ENCODE assay signal across 13 mouse cellular contexts in the genomic region with DNA sequence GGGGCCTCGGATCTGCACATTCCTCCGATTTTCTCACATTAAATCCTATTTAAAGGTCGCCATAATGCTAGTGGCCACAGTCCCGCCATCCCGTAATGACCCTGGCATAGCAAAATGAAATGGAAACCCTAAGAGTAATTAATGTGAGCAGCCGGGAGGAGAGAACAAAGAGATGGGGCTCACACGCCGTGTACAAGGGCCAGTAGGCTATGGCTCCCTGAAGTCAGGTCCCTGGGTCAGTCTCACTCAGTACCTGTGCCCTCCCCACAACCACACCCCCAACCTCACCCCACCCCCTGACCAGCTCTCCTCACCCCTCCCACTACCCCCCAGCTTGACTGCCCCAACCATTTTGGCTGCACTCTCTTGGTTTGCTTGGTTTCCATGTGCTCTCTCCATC. TPM values are rescaled to one million over a fixed set of nuclear protein-coding genes. Genes with fewer than 3 reads are reported as not detected.
DNase-seq lines count a peak whose midpoint lies in the region; ATAC-seq lines count a peak whose summit lies in the region.
"Had no signal": no experiment of that assay in that cellular context is flagged by ENCODE, and none has a peak within 500 bp of the region (broad histone marks: within the 10 kb centered on the region; RNA-seq: fewer than 3 reads in every experiment).

No protein-coding gene starts in this region.

- no peaks in the 10 kb centered on the region for H3K36me3 ChIP-seq in hindbrain, embryonic 15.5 days
- no peaks in the 10 kb centered on the region for H3K36me3 ChIP-seq in hindbrain, embryonic 16.5 days (ENCODE audit: control insufficient read depth, insufficient read depth, low read length)
- H3K36me3 ChIP-seq in neural tube, embryonic 13.5 days, result no peaks in the 10 kb centered on the region
- no peaks in the 10 kb centered on the region for H3K36me3 ChIP-seq in neural tube, embryonic 15.5 days
- H3K36me3 ChIP-seq in neural tube, embryonic 14.5 days (ENCODE audit: control insufficient read depth, insufficient read depth, low read length), result no peaks in the 10 kb centered on the region
- H3K36me3 ChIP-seq: lung, embryonic 15.5 days had no signal

- 0 out of 2 replicates have a peak, but pooled peaks have one; percentile 42 for ATAC-seq in hindbrain, embryonic 15.5 days (ENCODE audit: low FRiP score, low read depth)
- no peak for ATAC-seq in hindbrain, embryonic 16.5 days
- ATAC-seq in neural tube, embryonic 13.5 days (ENCODE audit: low read depth), result peak; percentile 49; the same call in 1 of the 2 replicates
- ATAC-seq in neural tube, embryonic 15.5 days (ENCODE audit: low FRiP score), result no peak
- peak; percentile 68 for ATAC-seq in neural tube, embryonic 14.5 days (ENCODE audit: low read depth)
- ATAC-seq: activated CD4-positive, CD25-positive, alpha-beta regulatory T cell, adult 4 months; CD4-positive, CD25-positive, alpha-beta regulatory T cell, adult 4 months had no signal

- no peaks in the 10 kb centered on the region for H3K27me3 ChIP-seq in hindbrain, embryonic 15.5 days
- no peaks in the 10 kb centered on the region for H3K27me3 ChIP-seq in hindbrain, embryonic 16.5 days (replicated peaks; ENCODE audit: control insufficient read depth, insufficient read depth, low read length)
- no peaks in the 10 kb centered on the region for H3K27me3 ChIP-seq in neural tube, embryonic 13.5 days
- H3K27me3 ChIP-seq in neural tube, embryonic 15.5 days (replicated peaks), result no peaks in the 10 kb centered on the region
- no peaks in the 10 kb centered on the region for H3K27me3 ChIP-seq in neural tube, embryonic 14.5 days (ENCODE audit: control insufficient read depth, insufficient read depth, low read length)
- H3K27me3 ChIP-seq: heart, embryonic 13.5 days; lung, embryonic 15.5 days had no signal

- H3K27ac ChIP-seq in hindbrain, embryonic 15.5 days (replicated peaks), result no peak overlapping the region
- H3K27ac ChIP-seq in hindbrain, embryonic 16.5 days (ENCODE audit: low read depth, low read length), result no peak overlapping the region
- 0 out of 2 replicates have a peak overlapping the region, but pooled peaks have one; percentile 3 for H3K27ac ChIP-seq in neural tube, embryonic 13.5 days (replicated peaks)
- no peak overlapping the region for H3K27ac ChIP-seq in neural tube, embryonic 15.5 days (replicated peaks)
- no peak overlapping the region; the same call in 1 of the 2 replicates for H3K27ac ChIP-seq in neural tube, embryonic 14.5 days (ENCODE audit: low read depth, low read length)
- H3K27ac ChIP-seq: heart, embryonic 13.5 days had no signal

- 58% methylated on average over 8 of the region's 8 CpGs for WGBS in hindbrain, embryonic 15.5 days
- 62% methylated on average over 8 of the region's 8 CpGs for WGBS in hindbrain, embryonic 16.5 days
- WGBS in neural tube, embryonic 13.5 days, result 41% methylated on average over 8 of the region's 8 CpGs
- 36% methylated on average over 8 of the region's 8 CpGs for WGBS in neural tube, embryonic 15.5 days
- WGBS in neural tube, embryonic 14.5 days, result 41% methylated on average over 8 of the region's 8 CpGs

- H3K9me3 ChIP-seq in hindbrain, embryonic 15.5 days, result no peaks in the 10 kb centered on the region
- H3K9me3 ChIP-seq in hindbrain, embryonic 16.5 days (ENCODE audit: control insufficient read depth, low read length), result no peaks in the 10 kb centered on the region
- H3K9me3 ChIP-seq in neural tube, embryonic 13.5 days, result no peaks in the 10 kb centered on the region
- H3K9me3 ChIP-seq in neural tube, embryonic 15.5 days (replicated peaks), result no peaks in the 10 kb centered on the region
- H3K9me3 ChIP-seq in neural tube, embryonic 14.5 days (ENCODE audit: control insufficient read depth, low read length), result no peaks in the 10 kb centered on the region
- H3K9me3 ChIP-seq: heart, embryonic 13.5 days; lung, embryonic 15.5 days had no signal

- DNase-seq in embryo, embryonic 9.5 days (ENCODE audit: extremely low spot score), result no peak
- no peak for DNase-seq in MN1 (ENCODE audit: low spot score)
- DNase-seq: cerebellum, adult 11-12 months; gastrocnemius, postnatal 25 days had no signal

- no peak overlapping the region for H3K4me2 ChIP-seq in hindbrain, embryonic 15.5 days
- no peak overlapping the region for H3K4me2 ChIP-seq in hindbrain, embryonic 16.5 days (ENCODE audit: low read length)
- H3K4me2 ChIP-seq in neural tube, embryonic 13.5 days, result no peak overlapping the region
- no peak overlapping the region for H3K4me2 ChIP-seq in neural tube, embryonic 15.5 days
- H3K4me2 ChIP-seq in neural tube, embryonic 14.5 days (ENCODE audit: low read depth, low read length), result no peak overlapping the region
- H3K4me2 ChIP-seq: heart, embryonic 13.5 days; lung, embryonic 15.5 days had no signal

- peaks cover 33% of the 10 kb centered on the region for H3K4me1 ChIP-seq in hindbrain, embryonic 15.5 days (replicated peaks)
- H3K4me1 ChIP-seq in hindbrain, embryonic 16.5 days (ENCODE audit: control insufficient read depth, insufficient read depth, low read depth, low read length), result peaks cover 18% of the 10 kb centered on the region
- peaks cover 39% of the 10 kb centered on the region for H3K4me1 ChIP-seq in neural tube, embryonic 13.5 days (replicated peaks)
- peaks cover 36% of the 10 kb centered on the region for H3K4me1 ChIP-seq in neural tube, embryonic 15.5 days
- H3K4me1 ChIP-seq in neural tube, embryonic 14.5 days (ENCODE audit: control insufficient read depth, insufficient read depth, low read length), result peaks cover 21% of the 10 kb centered on the region; the same call in 1 of the 2 replicates

- no peak overlapping the region for H3K4me3 ChIP-seq in hindbrain, embryonic 15.5 days
- no peak overlapping the region for H3K4me3 ChIP-seq in hindbrain, embryonic 16.5 days (ENCODE audit: low read length)
- no peak overlapping the region for H3K4me3 ChIP-seq in neural tube, embryonic 13.5 days
- H3K4me3 ChIP-seq in neural tube, embryonic 15.5 days (replicated peaks), result no peak overlapping the region
- H3K4me3 ChIP-seq in neural tube, embryonic 14.5 days (ENCODE audit: low read depth, low read length), result no peak overlapping the region
- H3K4me3 ChIP-seq: heart, embryonic 13.5 days; lung, embryonic 15.5 days had no signal

- H3K9ac ChIP-seq in hindbrain, embryonic 15.5 days, result no peak overlapping the region
- no peak overlapping the region for H3K9ac ChIP-seq in hindbrain, embryonic 16.5 days (ENCODE audit: low read depth, low read length)
- H3K9ac ChIP-seq in neural tube, embryonic 13.5 days, result no peak overlapping the region
- H3K9ac ChIP-seq in neural tube, embryonic 15.5 days (replicated peaks), result no peak overlapping the region
- H3K9ac ChIP-seq in neural tube, embryonic 14.5 days (replicated peaks; ENCODE audit: low read depth, low read length), result no peak overlapping the region
- H3K9ac ChIP-seq: heart, embryonic 13.5 days; lung, embryonic 15.5 days had no signal

RNA-seq across cellular contexts. Expression of a gene that starts 31.6 kb away (rescaled TPM):
- polyA plus RNA-seq in hindbrain, embryonic 15.5 days (2015; fragmentation: Nextera tagmentation; extraction: Ambion mirVana), result 17.4 and 20.2 TPM in 2 replicates
- 15.4 and 23.6 TPM in 2 replicates for polyA plus RNA-seq in hindbrain, embryonic 16.5 days (2015; fragmentation: Nextera tagmentation; extraction: Ambion mirVana)
- 12.0 and 12.2 TPM in 2 replicates for polyA plus RNA-seq in neural tube, embryonic 13.5 days (2015; fragmentation: Nextera tagmentation; extraction: Ambion mirVana)
- polyA plus RNA-seq in neural tube, embryonic 15.5 days (2015; fragmentation: Nextera tagmentation; extraction: Ambion mirVana), result 19.6 and 20.6 TPM in 2 replicates
- 14.8 and 21.7 TPM in 2 replicates for polyA plus RNA-seq in neural tube, embryonic 14.5 days (2014; fragmentation: Nextera tagmentation; extraction: Ambion mirVana)

Comparison
In these comparisons a context has a peak if more than half of its experiments do, and no peak if none do; other contexts are left out.
1. ATAC-seq: peak in hindbrain, embryonic 15.5 days (single experiment), neural tube, embryonic 13.5 days (single experiment) and neural tube, embryonic 14.5 days (single experiment); none in hindbrain, embryonic 16.5 days (single experiment) and neural tube, embryonic 15.5 days (single experiment).